Mouse (Mus musculus): ENCODE data around the gene Gm4312. TPM values are rescaled to one million over a fixed set of nuclear protein-coding genes. Genes with fewer than 3 reads are reported as not detected.

The Gm4312 gene
- polyA plus RNA-seq, 1 experiment from 2014 or later, result not detected

Other genes starting within 250 kb of the Gm4312 start
- gene Gm4301, start 46.9 kb downstream of the Gm4312 start, polyA plus RNA-seq (2016; fragmentation: Nextera tagmentation; extraction: Ambion mirVana), result not detected in 2 replicates
- gene Gm4302, start 41.7 kb downstream of the Gm4312 start, polyA plus RNA-seq (2016; fragmentation: Nextera tagmentation; extraction: Ambion mirVana), result not detected in 2 replicates
- not detected in 2 replicates for gene Gm4303, start 36.6 kb downstream of the Gm4312 start, polyA plus RNA-seq (2016; fragmentation: Nextera tagmentation; extraction: Ambion mirVana)
- not detected in 2 replicates for gene Gm4305, start 31.5 kb downstream of the Gm4312 start, polyA plus RNA-seq (2016; fragmentation: Nextera tagmentation; extraction: Ambion mirVana)
- not detected in 2 replicates for gene Gm4307, start 21.2 kb downstream of the Gm4312 start, polyA plus RNA-seq (2016; fragmentation: Nextera tagmentation; extraction: Ambion mirVana)
- gene Tmtc3, start 104.8 kb upstream of the Gm4312 start, polyA plus RNA-seq (2016; fragmentation: Nextera tagmentation; extraction: Ambion mirVana), result 21.7 and 28.6 TPM in 2 replicates
- gene Cep290, start 105.0 kb upstream of the Gm4312 start, polyA plus RNA-seq (2016; fragmentation: Nextera tagmentation; extraction: Ambion mirVana), result 6.7 and 7.0 TPM in 2 replicates
- gene 4930430F08Rik, start 207.9 kb upstream of the Gm4312 start, polyA plus RNA-seq (2016; fragmentation: Nextera tagmentation; extraction: Ambion mirVana), result 8.1 and 9.2 TPM in 2 replicates
- gene 1700017N19Rik, start 207.9 kb upstream of the Gm4312 start, polyA plus RNA-seq (2016; fragmentation: Nextera tagmentation; extraction: Ambion mirVana), result not detected in 2 replicates

Data from limb, embryonic 12.5 days (tissue).